Mouse (Mus musculus): ENCODE measurements around the gene AI837181. TPM values are rescaled to one million over a fixed set of nuclear protein-coding genes. Genes with fewer than 3 reads are reported as not detected.

The AI837181 gene
- total RNA-seq, 2 experiments from 2014 or later, result 74.7 to 75.3 TPM

DNA sequence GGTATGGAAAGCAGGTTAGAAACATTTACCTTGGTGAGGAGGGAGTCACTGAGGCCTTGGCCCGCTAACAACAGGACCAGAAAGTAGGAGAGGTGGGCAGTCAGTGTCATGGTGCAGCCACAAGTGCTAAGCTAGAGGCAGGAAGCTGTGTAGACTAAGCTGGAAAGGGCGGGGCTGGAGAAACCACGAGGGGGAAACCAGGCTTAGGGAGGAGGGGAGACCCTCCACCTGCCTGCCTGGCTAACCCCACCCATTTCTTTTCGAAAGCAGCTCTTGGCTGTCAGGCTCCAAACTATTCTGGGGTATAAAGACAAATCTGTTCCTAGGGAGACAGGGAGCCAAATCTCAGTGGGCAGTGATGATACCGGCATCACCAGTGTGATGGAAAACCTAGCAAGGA, 43.4 kb downstream of the AI837181 start, which contains the start of gene Ctsw:
Gene Ctsw (minus strand): TSS at position 134 of the 400 bp plus-strand sequence.
- no peak for DNase-seq (ENCODE audit: low spot score in 2 of 2)

DNA sequence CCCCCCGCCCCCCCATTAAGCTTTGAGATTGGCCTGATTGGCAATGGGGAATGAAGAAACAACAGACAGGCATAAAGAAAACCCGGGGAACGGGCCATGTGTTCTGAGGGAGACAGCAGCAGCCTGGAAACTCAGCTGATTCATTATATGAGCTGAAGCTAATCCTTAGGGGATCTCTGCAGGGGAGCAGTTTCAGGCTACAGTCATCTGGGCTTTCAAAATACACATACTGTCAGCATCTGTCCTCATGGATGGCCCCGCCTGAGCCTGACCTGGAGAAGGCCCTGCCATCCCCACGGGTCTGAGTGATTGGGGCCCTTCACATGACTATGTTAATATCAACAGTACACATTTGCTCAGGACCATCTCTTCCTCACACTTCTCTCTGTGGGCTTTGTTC, 46.9 kb downstream of the AI837181 start:
- no peak for DNase-seq (ENCODE audit: low spot score in 2 of 2)

DNA sequence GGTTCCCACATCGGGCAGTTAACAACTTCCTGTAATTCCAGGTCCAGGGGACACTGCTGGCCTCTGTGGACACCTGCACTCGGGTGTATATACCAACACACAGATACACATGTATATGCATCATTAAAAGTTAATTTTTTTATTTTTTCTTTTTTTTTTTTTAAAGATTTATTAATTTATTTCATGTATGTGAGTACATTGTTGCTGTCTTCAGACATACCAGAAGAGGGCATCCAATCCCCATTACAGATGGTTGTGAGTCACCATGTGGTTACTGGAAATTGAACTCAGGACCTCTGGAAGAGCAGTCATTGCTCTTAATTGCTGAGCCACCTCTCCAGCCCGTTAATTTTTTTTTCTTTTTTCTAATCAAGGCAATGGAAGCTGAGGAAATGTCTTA, 47.9 kb downstream of the AI837181 start:
- no peak for DNase-seq (ENCODE audit: low spot score in 2 of 2)

DNA sequence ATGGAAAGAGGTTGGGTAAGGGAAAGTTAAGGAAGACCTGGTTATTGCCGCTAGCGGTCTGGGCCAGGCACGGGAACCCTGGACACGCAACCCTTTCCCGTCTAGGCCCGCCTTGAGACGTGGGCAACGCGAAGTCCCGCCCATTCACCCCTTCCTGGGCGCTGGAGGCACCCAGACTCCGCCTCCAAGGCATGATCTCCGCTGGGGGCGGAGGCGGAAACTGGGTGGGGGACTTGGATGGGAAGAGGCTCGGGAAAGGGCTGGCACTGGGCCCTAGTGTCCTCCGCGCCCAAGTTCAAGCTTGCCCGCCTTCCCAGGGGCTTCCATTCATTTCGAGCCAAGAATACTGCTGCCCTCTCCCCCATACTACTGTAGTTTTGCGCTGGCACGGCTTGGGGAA, 48.8 kb downstream of the AI837181 start, which contains the start of gene Efemp2:
Gene Efemp2 (plus strand): TSS at position 235 of the 400 bp plus-strand sequence.
- no peak for DNase-seq (ENCODE audit: low spot score in 2 of 2)

DNA sequence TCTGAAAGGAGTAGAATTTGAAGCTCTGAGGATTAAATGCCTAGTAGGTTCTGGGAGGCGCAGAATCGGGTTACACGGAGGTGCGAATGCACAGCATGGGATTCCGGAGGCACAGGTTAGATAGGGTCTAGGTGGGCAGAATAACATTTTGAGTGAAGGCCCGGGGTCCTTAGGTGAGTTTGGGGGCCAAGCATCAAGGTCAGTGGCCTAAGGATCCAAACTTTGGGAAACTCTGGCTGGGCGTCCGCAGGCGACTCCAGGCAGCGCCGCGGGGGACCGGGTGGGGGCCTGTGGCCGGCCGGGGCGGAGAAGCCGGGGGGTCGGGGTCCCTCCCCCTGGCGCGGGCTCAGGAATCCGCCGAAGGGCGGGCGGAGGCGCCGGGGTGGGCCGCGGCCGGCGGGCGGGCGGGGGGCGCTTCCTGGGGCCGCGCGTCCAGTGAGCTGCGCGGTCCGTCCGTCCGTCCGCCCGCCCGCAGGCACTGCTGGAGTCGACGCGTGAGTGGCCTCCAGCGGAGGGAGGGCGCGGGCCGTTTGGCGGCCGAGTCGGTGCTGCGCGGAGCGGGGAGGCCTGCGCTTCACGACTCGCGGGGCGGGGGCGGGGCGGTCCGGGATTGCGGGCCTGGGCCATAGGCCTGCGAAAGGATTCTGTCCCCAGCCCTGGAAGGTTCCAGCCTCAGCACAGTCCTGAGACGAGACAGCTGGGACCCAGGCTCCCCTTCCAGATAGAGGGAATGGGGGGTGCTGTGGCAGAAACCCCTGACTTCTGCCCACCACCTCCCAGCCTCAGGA, 49.5 kb downstream of the AI837181 start:
- DNase-seq (ENCODE audit: low spot score in 2 of 2), result no peak

DNA sequence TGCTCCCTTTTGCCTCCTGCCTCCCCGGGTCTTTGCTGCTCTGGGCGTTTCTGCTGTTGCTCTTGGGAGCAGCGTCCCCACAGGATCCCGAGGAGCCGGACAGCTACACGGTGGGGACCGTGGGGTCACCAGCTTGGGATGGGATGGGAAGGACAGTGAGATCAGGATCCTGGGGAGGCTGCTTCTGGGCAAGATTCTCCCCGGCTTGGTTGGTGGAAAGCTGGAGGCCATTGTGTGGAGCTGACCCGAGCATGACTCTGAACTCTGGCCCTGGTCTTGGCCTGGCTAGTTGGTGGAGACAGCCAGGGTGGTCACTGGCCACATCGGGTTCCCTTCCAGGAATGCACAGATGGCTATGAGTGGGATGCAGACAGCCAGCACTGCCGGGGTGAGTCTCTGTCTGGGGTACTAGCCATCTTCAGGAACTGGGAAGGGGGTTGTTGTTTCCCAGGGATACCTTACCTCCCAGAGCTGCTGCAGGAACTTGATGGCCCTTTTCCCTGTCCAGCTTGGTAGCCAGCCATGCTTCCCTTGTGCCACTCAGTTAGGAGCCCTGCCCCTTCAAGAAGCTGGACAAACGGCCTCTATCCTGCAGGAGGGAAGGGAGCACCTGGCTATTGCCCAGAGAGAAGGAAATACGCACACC, 50.2 kb downstream of the AI837181 start:
- no peak for DNase-seq (ENCODE audit: low spot score in 2 of 2)

Other genes with a start within 250 kb of the AI837181 start
- gene Pacs1, start 152.0 kb upstream of the AI837181 start, total RNA-seq (2021), result 10 to 100 TPM; 52.1 to 52.5 TPM
- gene Sf3b2, start 129.7 kb upstream of the AI837181 start, total RNA-seq (2021), result 100 to 1,000 TPM; 215 to 219 TPM
- gene Gal3st3, start 126.8 kb upstream of the AI837181 start, total RNA-seq (2021), result 100 to 1,000 TPM; 102 to 107 TPM
- gene Catsper1, start 89.4 kb upstream of the AI837181 start, total RNA-seq (2021), result not detected
- gene Cst6, start 75.6 kb upstream of the AI837181 start, total RNA-seq (2021), result 10 to 100 TPM in 1 of 2 experiments, 1 to 10 TPM in 1; 8.6 to 10.4 TPM
- 10 to 100 TPM; 20.2 to 22.0 TPM for gene Eif1ad, start 58.4 kb upstream of the AI837181 start, total RNA-seq (2021)
- gene Banf1, start 58.0 kb upstream of the AI837181 start, total RNA-seq (2021), result 10 to 100 TPM; 80.7 to 87.6 TPM
- 100 to 1,000 TPM in 1 of 2 experiments, 10 to 100 TPM in 1; 96.9 to 117 TPM for gene Sart1, start 36.4 kb upstream of the AI837181 start, total RNA-seq (2021)
- under 1 TPM; 0.30 TPM for gene Tsga10ip, start 22.6 kb upstream of the AI837181 start, total RNA-seq (2021)
- 100 to 1,000 TPM; 347 to 383 TPM for gene Drap1, start 165 bp upstream of the AI837181 start, total RNA-seq (2021)
- not detected for gene Fosl1, start 22.4 kb downstream of the AI837181 start, total RNA-seq (2021)
- 10 to 100 TPM; 36.5 to 37.0 TPM for gene Ccdc85b, start 32.8 kb downstream of the AI837181 start, total RNA-seq (2021)
- 10 to 100 TPM; 95.7 to 97.4 TPM for gene Fibp, start 35.5 kb downstream of the AI837181 start, total RNA-seq (2021)
- not detected for gene Ctsw, start 43.4 kb downstream of the AI837181 start, total RNA-seq (2021)
- gene Efemp2, start 48.8 kb downstream of the AI837181 start, total RNA-seq (2021), result 10 to 100 TPM; 11.6 to 13.1 TPM
- gene Mus81, start 63.3 kb downstream of the AI837181 start, total RNA-seq (2021), result 10 to 100 TPM; 28.3 to 28.4 TPM
- 1,000 to 10,000 TPM; 1,259 to 1,272 TPM for gene Cfl1, start 65.3 kb downstream of the AI837181 start, total RNA-seq (2021)
- gene 1700020D05Rik, start 78.6 kb downstream of the AI837181 start, total RNA-seq (2021), result 1 to 10 TPM; 4.3 to 6.4 TPM
- gene Snx32, start 85.4 kb downstream of the AI837181 start, total RNA-seq (2021), result 10 to 100 TPM; 79.9 to 85.2 TPM
- not detected for gene Ovol1, start 135.5 kb downstream of the AI837181 start, total RNA-seq (2021)
- gene Ap5b1, start 142.9 kb downstream of the AI837181 start, total RNA-seq (2021), result 1 to 10 TPM; 6.4 to 6.5 TPM
- gene Rnaseh2c, start 176.7 kb downstream of the AI837181 start, total RNA-seq (2021), result 10 to 100 TPM; 72.0 to 79.8 TPM
- 10 to 100 TPM; 78.7 to 86.3 TPM for gene Kat5, start 185.1 kb downstream of the AI837181 start, total RNA-seq (2021)
- 10 to 100 TPM; 16.2 to 21.1 TPM for gene Rela, start 212.3 kb downstream of the AI837181 start, total RNA-seq (2021)
- gene Sipa1, start 238.6 kb downstream of the AI837181 start, total RNA-seq (2021), result 10 to 100 TPM; 16.5 to 17.3 TPM